ENCODE assay signal across 8 mouse cellular contexts in genomic region chr15:68363058-68363735, GRCm38 (mm10).
DNase-seq lines count a peak whose midpoint lies in the region; ATAC-seq and TF ChIP-seq lines count a peak whose summit lies in the region.

No protein-coding gene starts in this region.

- TF ChIP-seq EP300 in heart, postnatal 0 days (IDR thresholded peaks at IDR 0.05; ENCODE audit: low read depth), result peak; percentile 78; the same call in 1 of the 2 replicates

- peak overlapping the region; percentile 76 for H3K9ac ChIP-seq in forebrain, embryonic 12.5 days
- H3K9ac ChIP-seq in heart, postnatal 0 days (replicated peaks; ENCODE audit: low read depth, low read length), result peak overlapping the region; percentile 100
- peak overlapping the region; percentile 87 for H3K9ac ChIP-seq in liver, embryonic 16.5 days (ENCODE audit: low read depth, low read length)
- peak overlapping the region; percentile 89 for H3K9ac ChIP-seq in neural tube, embryonic 13.5 days

- peak; percentile 97 for DNase-seq in c-Kit-positive CD71-positive TER-119-positive erythroid progenitor cells, embryonic 14.5 days (ENCODE audit: low spot score)
- DNase-seq in heart, postnatal 0 days (ENCODE audit: low spot score), result peak; percentile 99
- peak; percentile 99 for DNase-seq in kidney, postnatal 4 days

- no peaks in the 10 kb centered on the region for H3K36me3 ChIP-seq in E14TG2a.4 (ENCODE audit: insufficient read depth, low read length)
- no peaks in the 10 kb centered on the region for H3K36me3 ChIP-seq in forebrain, embryonic 12.5 days (replicated peaks)
- H3K36me3 ChIP-seq in heart, postnatal 0 days (replicated peaks; ENCODE audit: control insufficient read depth, insufficient read depth, low read length), result no peaks in the 10 kb centered on the region
- no peaks in the 10 kb centered on the region for H3K36me3 ChIP-seq in liver, embryonic 16.5 days (ENCODE audit: control insufficient read depth, insufficient read depth)
- H3K36me3 ChIP-seq in neural tube, embryonic 13.5 days, result no peaks in the 10 kb centered on the region
- H3K36me3 ChIP-seq in testis, adult 2 months (ENCODE audit: control insufficient read depth, insufficient read depth, low read length), result no peaks in the 10 kb centered on the region

- peak overlapping the region; percentile 62 for H3K4me2 ChIP-seq in forebrain, embryonic 12.5 days
- peak overlapping the region; percentile 66 for H3K4me2 ChIP-seq in heart, postnatal 0 days (ENCODE audit: low read depth, low read length)
- peak overlapping the region; percentile 86 for H3K4me2 ChIP-seq in liver, embryonic 16.5 days (ENCODE audit: low read depth, low read length)
- H3K4me2 ChIP-seq in neural tube, embryonic 13.5 days, result peak overlapping the region; percentile 62

- no peaks in the 10 kb centered on the region for H3K9me3 ChIP-seq in E14TG2a.4 (ENCODE audit: low read length)
- no peaks in the 10 kb centered on the region for H3K9me3 ChIP-seq in forebrain, embryonic 12.5 days
- no peaks in the 10 kb centered on the region for H3K9me3 ChIP-seq in heart, postnatal 0 days (replicated peaks; ENCODE audit: control insufficient read depth, low read length)
- H3K9me3 ChIP-seq in liver, embryonic 16.5 days (replicated peaks; ENCODE audit: control insufficient read depth, low read length), result no peaks in the 10 kb centered on the region
- H3K9me3 ChIP-seq in neural tube, embryonic 13.5 days, result no peaks in the 10 kb centered on the region

- H3K4me1 ChIP-seq in E14TG2a.4 (replicated peaks; ENCODE audit: low read depth, low read length), result peaks cover 24% of the 10 kb centered on the region
- peaks cover 15% of the 10 kb centered on the region for H3K4me1 ChIP-seq in forebrain, embryonic 12.5 days
- H3K4me1 ChIP-seq in heart, postnatal 0 days (ENCODE audit: control insufficient read depth, insufficient read depth), result no peaks in the 10 kb centered on the region
- H3K4me1 ChIP-seq in liver, embryonic 16.5 days (ENCODE audit: control insufficient read depth, low read depth, low read length), result peaks cover 13% of the 10 kb centered on the region
- H3K4me1 ChIP-seq in neural tube, embryonic 13.5 days (replicated peaks), result peaks cover 34% of the 10 kb centered on the region
- H3K4me1 ChIP-seq in testis, adult 2 months (ENCODE audit: control insufficient read depth, insufficient read depth, low read length), result peaks cover 3% of the 10 kb centered on the region

- H3K4me3 ChIP-seq in E14TG2a.4 (replicated peaks; ENCODE audit: low read length), result peak overlapping the region; percentile 73
- H3K4me3 ChIP-seq in forebrain, embryonic 12.5 days (replicated peaks), result peak overlapping the region; percentile 83
- peak overlapping the region; percentile 99 for H3K4me3 ChIP-seq in heart, postnatal 0 days (ENCODE audit: low read depth, low read length)
- H3K4me3 ChIP-seq in liver, embryonic 16.5 days (ENCODE audit: low read depth, low read length), result peak overlapping the region; percentile 90
- H3K4me3 ChIP-seq in neural tube, embryonic 13.5 days, result peak overlapping the region; percentile 91
- H3K4me3 ChIP-seq in testis, adult 2 months (ENCODE audit: control insufficient read depth, low read depth, low read length), result peak overlapping the region; percentile 95

- ATAC-seq in forebrain, embryonic 12.5 days (ENCODE audit: low FRiP score), result peak; percentile 97
- peak; percentile 91 for ATAC-seq in heart, postnatal 0 days (ENCODE audit: insufficient read depth, low read depth)
- peak; percentile 94 for ATAC-seq in liver, embryonic 16.5 days (ENCODE audit: low read depth)
- peak; percentile 97 for ATAC-seq in neural tube, embryonic 13.5 days (ENCODE audit: low read depth)

- peak overlapping the region; percentile 86 for H3K27ac ChIP-seq in forebrain, embryonic 12.5 days
- H3K27ac ChIP-seq in heart, postnatal 0 days (ENCODE audit: low read depth), result peak overlapping the region; percentile 99
- peak overlapping the region; percentile 93 for H3K27ac ChIP-seq in liver, embryonic 16.5 days (ENCODE audit: low read length)
- H3K27ac ChIP-seq in neural tube, embryonic 13.5 days (replicated peaks), result peak overlapping the region; percentile 93
- peak overlapping the region; percentile 88 for H3K27ac ChIP-seq in testis, adult 2 months (ENCODE audit: control insufficient read depth, insufficient read depth, low read depth, low read length)

- no peak for TF ChIP-seq CTCF in E14TG2a.4 (conservative IDR thresholded peaks at IDR 0.05; ENCODE audit: low read length)
- TF ChIP-seq CTCF in heart, postnatal 0 days (IDR thresholded peaks at IDR 0.05; ENCODE audit: low read depth), result no peak
- TF ChIP-seq CTCF in testis, adult 2 months (IDR thresholded peaks at IDR 0.05; ENCODE audit: control insufficient read depth, insufficient read depth, insufficient replicate concordance, low read depth, low read length), result no peak; the same call in 1 of the 2 replicates

- WGBS in forebrain, embryonic 12.5 days, result under 1% methylated on average over 58 of the region's 72 CpGs
- WGBS in heart, postnatal 0 days, result under 1% methylated on average over 43 of the region's 72 CpGs
- WGBS in liver, embryonic 16.5 days (ENCODE audit: insufficient replicate concordance), result under 1% methylated on average over 70 of the region's 72 CpGs
- under 1% methylated on average over 69 of the region's 72 CpGs for WGBS in neural tube, embryonic 13.5 days

- 0 out of 2 replicates have a peak, but pooled peaks cover 7% of the 10 kb centered on the region for H3K27me3 ChIP-seq in E14TG2a.4 (ENCODE audit: insufficient read depth, low read length)
- H3K27me3 ChIP-seq in forebrain, embryonic 12.5 days, result no peaks in the 10 kb centered on the region
- H3K27me3 ChIP-seq in heart, postnatal 0 days (ENCODE audit: control insufficient read depth, insufficient read depth, low read length), result no peaks in the 10 kb centered on the region
- H3K27me3 ChIP-seq in liver, embryonic 16.5 days (ENCODE audit: control insufficient read depth, insufficient read depth, low read depth, low read length), result no peaks in the 10 kb centered on the region
- no peaks in the 10 kb centered on the region for H3K27me3 ChIP-seq in neural tube, embryonic 13.5 days
- no peaks in the 10 kb centered on the region for H3K27me3 ChIP-seq in testis, adult 2 months (ENCODE audit: control insufficient read depth, insufficient read depth, low read length)

- peak; percentile 69 for TF ChIP-seq POLR2A in testis, adult 2 months (IDR thresholded peaks at IDR 0.05; ENCODE audit: control insufficient read depth, low read depth, low read length)

Comparison
In these comparisons a context has a peak if more than half of its experiments do, and no peak if none do; other contexts are left out.
1. Peak in every context shown above with its lines: DNase-seq, ATAC-seq, H3K4me3 ChIP-seq and H3K27ac ChIP-seq.